Mouse (Mus musculus) limb, embryonic 13.5 days (tissue): ENCODE measurements at regions not wholly inside any gene's neighbourhood (a gene's known extent, or its start where the extent isn't known, plus 50 kb on each side); places are given as distances from the start of the nearest gene placed in this dataset. TPM values are rescaled to one million over a fixed set of nuclear protein-coding genes. Genes with fewer than 3 reads are reported as not detected.

Experiments used
- ATAC-seq: fragments of 200-750 bp; cut with Nextera tagmentation; 2 replicates; pipeline ENCODE4 v1.8.0; 2017; ENCODE audit warnings: low read depth, moderate number of reproducible peaks, moderate TSS enrichment; ENCODE audit not compliant: low FRiP score
- H3K27ac ChIP-seq: fragments of 300-500 bp; sonication (generic); 2 replicates; pipeline ENCODE4 v1.5.1; 2015; ENCODE audit warnings: inconsistent platforms, mild to moderate bottlenecking, moderate library complexity
- H3K27me3 ChIP-seq: fragments of 300-500 bp; sonication (generic); 2 replicates; pipeline ENCODE4 v1.6.1; 2015; ENCODE audit warnings: mild to moderate bottlenecking, inconsistent platforms
- H3K36me3 ChIP-seq: fragments of 300-500 bp; sonication (generic); 2 replicates; pipeline ENCODE4 v1.6.1; 2015; ENCODE audit warnings: inconsistent platforms, mild to moderate bottlenecking, moderate library complexity
- H3K4me1 ChIP-seq: fragments of 300-500 bp; sonication (generic); 2 replicates; pipeline ENCODE4 v1.6.1; 2015; ENCODE audit warnings: inconsistent platforms
- H3K4me2 ChIP-seq: fragments of 300-500 bp; sonication (generic); replicated peaks from 2 replicates; pipeline ENCODE4 v1.6.1; 2015; ENCODE audit warnings: inconsistent platforms, mild to moderate bottlenecking, moderate library complexity
- H3K4me3 ChIP-seq: fragments of 300-500 bp; sonication (generic); 2 replicates; pipeline ENCODE4 v1.5.1; 2015; ENCODE audit warnings: moderate library complexity, mild to moderate bottlenecking, inconsistent platforms
- H3K9ac ChIP-seq: fragments of 300-500 bp; sonication (generic); 2 replicates; pipeline ENCODE4 v1.6.1; 2015; ENCODE audit warnings: mild to moderate bottlenecking, inconsistent platforms
- H3K9me3 ChIP-seq: fragments of 300-500 bp; sonication (generic); 2 replicates; pipeline ENCODE4 v1.6.1; 2016; ENCODE audit warnings: inconsistent platforms
- WGBS: fragments of 180-500 bp; shearing (Covaris S2); methylation state at CpG from one replicate; pipeline ENCODE4 v1.1.7; 2015; 5-methylcytosine and 5-hydroxymethylcytosine counted together
- microRNA-seq: library from miRNA; unstranded; fragments of <30 nt; microRNA quantifications from one replicate; pipeline ENCODE4, GENCODE M21; 2016

GRCm38 (mm10) chr4:67677589-67677988 is 850.2 kb downstream of the Tlr4 start:
- H3K27ac ChIP-seq = no peak overlapping the region
- ATAC-seq = no peak
- no peaks in the 10 kb centered on the region for H3K27me3 ChIP-seq
- no peaks in the 10 kb centered on the region for H3K9me3 ChIP-seq
- H3K9ac ChIP-seq = no peak overlapping the region
- no peaks in the 10 kb centered on the region for H3K4me1 ChIP-seq
- no peaks in the 10 kb centered on the region for H3K36me3 ChIP-seq
- H3K4me2 ChIP-seq = no peak overlapping the region
- H3K4me3 ChIP-seq = no peak overlapping the region
- WGBS = 82% methylated on average over 1 of the region's 1 CpGs

GRCm38 (mm10) chr4:67698438-67698837 is 871.1 kb downstream of the Tlr4 start:
- ATAC-seq = no peak
- Histone ChIP-seq H3K9ac (no peak overlapping the region), H3K9me3 (no peaks in the 10 kb centered on the region), H3K4me3 (no peak overlapping the region), H3K4me2 (no peak overlapping the region), H3K36me3 (no peaks in the 10 kb centered on the region), H3K27ac (no peak overlapping the region), H3K27me3 (no peaks in the 10 kb centered on the region), H3K4me1 (no peaks in the 10 kb centered on the region)

Small RNA genes lying in the stretch of these regions (microRNA-seq; reads per million reads assigned to microRNA genes)
- not detected for gene Gm44497
